8 mouse cellular contexts compared by ENCODE assay signal in the genomic region with DNA sequence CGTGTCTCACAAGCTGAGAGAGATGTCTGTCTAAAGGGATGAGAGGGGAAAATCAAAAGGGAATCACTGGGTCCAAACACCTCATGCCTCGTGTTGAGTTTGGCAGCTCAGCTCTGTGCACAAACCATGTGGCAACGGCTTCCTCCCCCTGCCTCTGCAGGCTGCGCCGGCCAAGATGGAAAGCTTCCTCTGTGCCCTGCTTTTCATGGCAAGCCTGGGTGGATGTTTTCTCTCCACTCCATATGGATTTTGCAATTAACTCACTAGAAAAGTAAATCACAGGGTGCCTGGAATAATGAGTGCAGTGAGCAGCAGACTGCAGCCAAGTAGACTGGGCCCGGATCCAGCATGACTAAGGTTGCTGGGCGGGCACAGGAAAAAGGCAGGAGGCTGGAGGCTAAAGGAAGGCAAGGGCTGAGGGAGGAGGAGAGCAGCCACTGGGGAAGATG.
DNase-seq lines count a peak whose midpoint lies in the region; ATAC-seq and TF ChIP-seq lines count a peak whose summit lies in the region.

No protein-coding gene starts in this region.

- H3K27ac ChIP-seq in midbrain, embryonic 12.5 days (replicated peaks): no peak overlapping the region
- H3K27ac ChIP-seq in midbrain, embryonic 10.5 days (replicated peaks): no peak overlapping the region
- H3K27ac ChIP-seq in forebrain, embryonic 12.5 days: peak overlapping the region; percentile 78
- peak overlapping the region; percentile 51 for H3K27ac ChIP-seq in heart, embryonic 15.5 days

- no peaks in the 10 kb centered on the region for H3K27me3 ChIP-seq in midbrain, embryonic 12.5 days
- H3K27me3 ChIP-seq in midbrain, embryonic 10.5 days (ENCODE audit: low read depth, poor library complexity, severe bottlenecking): no peaks in the 10 kb centered on the region
- H3K27me3 ChIP-seq in forebrain, embryonic 12.5 days: no peaks in the 10 kb centered on the region
- peaks cover 24% of the 10 kb centered on the region for H3K27me3 ChIP-seq in heart, embryonic 15.5 days

- TF ChIP-seq CTCF in lung, adult 2 months (IDR thresholded peaks at IDR 0.05; ENCODE audit: insufficient read depth, low read length): no peak

- H3K36me3 ChIP-seq in midbrain, embryonic 12.5 days: no peaks in the 10 kb centered on the region
- no peaks in the 10 kb centered on the region for H3K36me3 ChIP-seq in midbrain, embryonic 10.5 days
- H3K36me3 ChIP-seq in forebrain, embryonic 12.5 days (replicated peaks): no peaks in the 10 kb centered on the region
- no peaks in the 10 kb centered on the region for H3K36me3 ChIP-seq in heart, embryonic 15.5 days

- ATAC-seq in midbrain, embryonic 12.5 days (ENCODE audit: low FRiP score, low read depth): peak; percentile 38; the same call in 1 of the 2 replicates
- ATAC-seq in forebrain, embryonic 12.5 days (ENCODE audit: low FRiP score): peak; percentile 87
- peak; percentile 85 for ATAC-seq in heart, embryonic 15.5 days (replicated peaks; ENCODE audit: insufficient number of reproducible peaks, insufficient read depth, low FRiP score, low read depth)

- no peak for TF ChIP-seq POLR2A in lung, adult 2 months (IDR thresholded peaks at IDR 0.05; ENCODE audit: borderline replicate concordance, extremely low read depth, low read depth, low read length)

- no peak for DNase-seq in midbrain, embryonic 10.5 days (ENCODE audit: low spot score)
- peak; percentile 80 to 89 for DNase-seq in kidney, postnatal 36 days
- peak; percentile 48 for DNase-seq in lung, adult 2 months
- peak; percentile 88 for DNase-seq in right cerebral cortex, postnatal 4 days
- no peak for DNase-seq in spleen, postnatal 14 days (ENCODE audit: low spot score in 2 of 2)

- no peaks in the 10 kb centered on the region for H3K9me3 ChIP-seq in midbrain, embryonic 12.5 days
- H3K9me3 ChIP-seq in midbrain, embryonic 10.5 days (replicated peaks): no peaks in the 10 kb centered on the region
- no peaks in the 10 kb centered on the region for H3K9me3 ChIP-seq in forebrain, embryonic 12.5 days
- H3K9me3 ChIP-seq in heart, embryonic 15.5 days (replicated peaks): no peaks in the 10 kb centered on the region

- peaks cover 15% of the 10 kb centered on the region for H3K4me1 ChIP-seq in midbrain, embryonic 12.5 days
- H3K4me1 ChIP-seq in midbrain, embryonic 10.5 days: peaks cover 16% of the 10 kb centered on the region
- H3K4me1 ChIP-seq in forebrain, embryonic 12.5 days: peaks cover 32% of the 10 kb centered on the region
- H3K4me1 ChIP-seq in heart, embryonic 15.5 days (replicated peaks): peaks cover 10% of the 10 kb centered on the region
- no peaks in the 10 kb centered on the region; the same call in 1 of the 2 replicates for H3K4me1 ChIP-seq in lung, adult 2 months (ENCODE audit: control insufficient read depth, insufficient read depth, low read length)

- H3K9ac ChIP-seq in midbrain, embryonic 12.5 days (replicated peaks): no peak overlapping the region
- H3K9ac ChIP-seq in forebrain, embryonic 12.5 days: no peak overlapping the region
- no peak overlapping the region for H3K9ac ChIP-seq in heart, embryonic 15.5 days

- WGBS in midbrain, embryonic 12.5 days: 86% methylated on average over 7 of the region's 7 CpGs
- WGBS in midbrain, embryonic 10.5 days: 94% methylated on average over 7 of the region's 7 CpGs
- whole genome bisulfite sequencing in forebrain, embryonic 12.5 days: 58% methylated on average over 7 of the region's 7 CpGs
- WGBS in heart, embryonic 15.5 days: 55% methylated on average over 7 of the region's 7 CpGs
- WGBS in lung, adult 2 months: 17% methylated on average over 7 of the region's 7 CpGs

- no peak overlapping the region for H3K4me2 ChIP-seq in midbrain, embryonic 12.5 days (replicated peaks)
- H3K4me2 ChIP-seq in forebrain, embryonic 12.5 days: no peak overlapping the region
- 0 out of 2 replicates have a peak overlapping the region, but pooled peaks have one; percentile 6 for H3K4me2 ChIP-seq in heart, embryonic 15.5 days

- no peak overlapping the region for H3K4me3 ChIP-seq in midbrain, embryonic 12.5 days
- no peak overlapping the region for H3K4me3 ChIP-seq in midbrain, embryonic 10.5 days
- H3K4me3 ChIP-seq in forebrain, embryonic 12.5 days (replicated peaks): no peak overlapping the region
- H3K4me3 ChIP-seq in heart, embryonic 15.5 days: no peak overlapping the region
- H3K4me3 ChIP-seq in lung, adult 2 months (replicated peaks; ENCODE audit: extremely low read depth, low read depth, low read length): no peak overlapping the region

Comparison
In these comparisons a context has a peak if more than half of its experiments do, and no peak if none do; other contexts are left out.
1. H3K27ac ChIP-seq: peak in forebrain, embryonic 12.5 days (single experiment) and heart, embryonic 15.5 days (single experiment); none in midbrain, embryonic 12.5 days (single experiment) and midbrain, embryonic 10.5 days (single experiment).
2. DNase-seq: peak in kidney, postnatal 36 days (2 of 2), lung, adult 2 months (single experiment) and right cerebral cortex, postnatal 4 days (single experiment); none in midbrain, embryonic 10.5 days (single experiment) and spleen, postnatal 14 days (0 of 2).
3. Peak in every context shown above with its lines, with median percentiles within 50 percentile points of each other: ATAC-seq.